Mouse (Mus musculus) left cerebral cortex, adult 9 months (tissue): ENCODE measurements at regions not wholly inside any gene's neighbourhood (a gene's known extent, or its start where the extent isn't known, plus 50 kb on each side); places are given as distances from the start of the nearest gene placed in this dataset.

ENCODE experiments used
- DNase-seq, 2 experiments: peaks; one replicate each; pipeline ENCODE4 v3.0.0; 2022; ENCODE audit warnings: low spot score in 2 of 2

DNA sequence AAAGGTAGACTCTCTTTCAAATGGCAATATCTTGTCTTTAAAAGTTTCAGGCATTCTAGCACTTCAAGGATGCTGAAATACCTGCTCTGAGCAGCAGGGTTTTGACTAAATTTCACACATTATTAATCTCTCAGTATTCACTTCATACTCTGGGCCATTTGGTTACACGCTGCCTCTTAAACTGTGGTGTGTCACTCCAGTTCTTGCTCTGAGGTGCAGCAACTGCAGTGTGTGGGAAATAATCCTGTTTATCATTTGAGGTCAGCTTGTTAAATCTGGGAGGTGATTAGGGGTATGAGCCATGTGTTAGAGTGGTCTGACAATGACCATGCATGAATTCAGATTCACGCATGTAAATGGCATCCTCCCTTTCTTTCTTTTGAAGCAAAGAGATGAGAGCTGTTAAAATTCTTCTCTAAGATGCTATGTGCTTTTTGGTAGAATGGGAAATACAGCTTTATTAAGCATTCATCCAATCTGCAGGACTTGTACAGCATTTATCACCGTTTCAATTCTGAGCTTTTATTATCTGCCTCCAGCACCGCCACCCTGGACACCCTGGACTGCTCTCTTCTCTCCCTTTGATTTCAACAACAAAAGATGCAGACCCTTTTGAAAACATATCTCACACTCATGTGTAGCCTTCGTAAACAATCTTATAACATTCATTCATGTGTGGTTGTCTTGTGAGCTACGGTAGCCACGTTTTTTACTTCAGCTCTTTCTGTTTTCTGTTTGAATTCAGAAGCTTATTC, 362.4 kb upstream of the Gm38303 start:
- DNase-seq: no peak

DNA sequence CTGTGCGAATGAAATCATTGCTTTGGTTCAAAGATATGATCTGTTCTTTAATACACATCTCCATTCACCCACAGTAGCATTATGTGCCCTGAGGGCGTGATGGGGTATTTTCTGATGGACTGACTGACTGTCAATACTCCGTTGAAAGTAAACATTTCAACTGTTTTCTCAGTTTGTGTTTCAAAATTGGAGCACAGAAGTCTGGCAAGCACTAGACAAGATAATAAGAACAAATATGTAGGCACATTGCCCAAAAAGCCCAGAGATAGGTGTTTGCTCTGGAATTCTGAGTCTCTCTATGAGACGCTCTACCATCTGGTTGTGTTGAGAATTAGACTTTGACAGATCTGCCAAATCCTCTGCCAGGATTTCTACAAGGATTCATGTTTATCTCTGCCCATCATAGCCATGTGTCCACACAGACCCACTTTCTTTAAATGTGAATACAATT, 350.0 kb upstream of the Gm38303 start:
- DNase-seq: peak in 1 of 2 experiments; percentile 31

DNA sequence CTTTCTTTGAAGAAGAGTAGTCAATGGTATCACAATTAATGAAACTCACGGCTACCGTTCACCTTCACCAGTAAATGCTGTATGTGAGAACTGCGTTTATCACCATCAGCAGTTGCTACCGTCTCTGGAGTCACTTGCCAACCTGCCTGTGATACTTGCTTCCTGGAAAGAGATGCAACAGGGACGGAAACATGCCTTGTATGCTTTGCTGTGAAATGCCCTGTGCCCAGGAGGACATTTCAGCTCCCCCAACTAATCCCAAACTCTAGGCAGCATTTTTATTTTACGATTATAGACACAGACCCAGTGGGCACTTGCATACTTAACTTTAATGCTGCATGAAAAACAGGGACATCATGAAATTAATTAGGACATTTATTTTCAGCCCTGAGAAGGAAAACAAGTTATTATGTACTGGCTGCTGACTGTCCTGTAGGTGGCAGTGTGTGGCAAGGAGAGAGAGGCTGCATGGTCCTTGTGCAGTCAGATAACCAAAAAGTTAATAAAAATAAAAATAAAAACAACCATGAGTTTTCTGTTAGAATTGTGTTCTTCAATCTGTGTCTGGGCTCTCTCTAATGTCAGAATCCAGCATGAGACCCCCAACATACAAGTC, 349.5 kb upstream of the Gm38303 start:
- peak in 1 of 2 experiments; percentile 39 for DNase-seq

GRCm38 (mm10) chr3:10681938-10682337, 346.5 kb upstream of the Gm38303 start:
- no peak for DNase-seq

DNA sequence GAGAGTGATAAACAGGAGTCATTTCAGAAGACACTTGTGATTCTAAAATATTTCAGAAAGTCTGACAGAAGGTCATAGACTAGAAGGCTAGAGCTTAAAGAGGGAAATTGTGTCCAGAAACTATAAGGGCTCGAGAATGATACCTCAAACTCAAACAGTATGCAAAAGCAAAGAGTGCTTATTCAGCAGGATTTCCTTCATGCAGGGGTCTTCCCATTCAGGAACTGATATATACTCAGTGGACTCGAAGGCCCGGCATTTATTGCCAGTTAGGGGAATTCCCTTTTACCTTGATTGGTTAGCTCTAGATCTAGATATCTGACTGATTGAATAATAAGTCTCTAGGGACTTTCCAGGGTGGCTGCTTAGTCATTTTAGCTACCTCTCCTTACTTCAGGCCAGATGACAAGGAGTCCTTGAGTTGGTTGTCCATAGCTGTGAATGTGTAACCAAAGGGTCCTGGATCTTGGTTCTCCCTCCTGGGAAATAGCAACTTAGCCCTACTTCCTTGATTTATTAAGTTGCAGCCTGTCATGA, 312.6 kb upstream of the Gm38303 start:
- no peak for DNase-seq
